Mouse (Mus musculus): Measurements from ENCODE around the gene Sardh. TPM values are rescaled to one million over a fixed set of nuclear protein-coding genes. Genes with fewer than 3 reads are reported as not detected.

Sardh gene
- total RNA-seq, 2 experiments from 2014 or later: 15.3 to 15.6 TPM

Other genes with a start within 250 kb of the Sardh start
- gene Cacfd1, start 238.4 kb downstream of the Sardh start, total RNA-seq (2021): 10 to 100 TPM; 32.4 to 37.2 TPM
- under 1 TPM; 0.41 TPM for gene Slc2a6, start 220.3 kb downstream of the Sardh start, total RNA-seq (2021)
- gene Mymk, start 176.2 kb downstream of the Sardh start, total RNA-seq (2021): not detected
- 10 to 100 TPM; 27.9 to 36.3 TPM for gene Adamtsl2, start 169.0 kb downstream of the Sardh start, total RNA-seq (2021)
- under 1 TPM; 0.38 to 0.51 TPM for gene Fam163b, start 105.8 kb downstream of the Sardh start, total RNA-seq (2021)
- gene Dbh, start 83.1 kb downstream of the Sardh start, total RNA-seq (2021): 1 to 10 TPM; 2.2 to 2.6 TPM
- 10 to 100 TPM; 14.4 to 15.0 TPM for gene Vav2, start 178.7 kb upstream of the Sardh start, total RNA-seq (2021)
- gene Brd3os, start 194.0 kb upstream of the Sardh start, total RNA-seq (2021): 1 to 10 TPM; 1.2 TPM

Data from heart, postnatal 14 days (tissue).